Mouse (Mus musculus) stomach, embryonic 16.5 days (tissue): ENCODE results near the gene Olfm2. TPM values are rescaled to one million over a fixed set of nuclear protein-coding genes. Genes with fewer than 3 reads are reported as not detected.

Experiments
- ATAC-seq: fragments of 200-750 bp; cut with Nextera tagmentation; 2 replicates; pipeline ENCODE4 v1.8.0; 2017; ENCODE audit warnings: moderate number of reproducible peaks, moderate TSS enrichment; ENCODE audit not compliant: insufficient read depth, low FRiP score
- H3K27ac ChIP-seq: fragments of 300-500 bp; sonication (generic); 2 replicates; pipeline ENCODE4 v1.5.1; 2014; ENCODE audit warnings: low read length
- H3K27me3 ChIP-seq: fragments of 300-500 bp; sonication (generic); 2 replicates; pipeline ENCODE4 v1.6.1; 2014; ENCODE audit warnings: low read length, control low read depth, mixed read lengths; ENCODE audit not compliant: control insufficient read depth, insufficient read depth
- H3K36me3 ChIP-seq: fragments of 300-500 bp; sonication (generic); 2 replicates; pipeline ENCODE4 v1.6.1; 2014; ENCODE audit warnings: low read length; ENCODE audit not compliant: control insufficient read depth, insufficient read depth
- H3K4me1 ChIP-seq: fragments of 300-500 bp; sonication (generic); 2 replicates; pipeline ENCODE4 v1.6.1; 2014; ENCODE audit warnings: low read length, control low read depth, mixed read lengths; ENCODE audit not compliant: control insufficient read depth, insufficient read depth
- H3K4me2 ChIP-seq: fragments of 300-500 bp; sonication (generic); 2 replicates; pipeline ENCODE4 v1.6.1; 2014; ENCODE audit warnings: low read depth, low read length, mixed read lengths
- H3K4me3 ChIP-seq: fragments of 300-500 bp; sonication (generic); replicated peaks from 2 replicates; pipeline ENCODE4 v1.5.1; 2014; ENCODE audit warnings: mild to moderate bottlenecking, low read length
- H3K9ac ChIP-seq: fragments of 300-500 bp; sonication (generic); 2 replicates; pipeline ENCODE4 v1.6.1; 2014; ENCODE audit warnings: low read length
- H3K9me3 ChIP-seq: fragments of 300-500 bp; sonication (generic); replicated peaks from 2 replicates; pipeline ENCODE4 v1.6.1; 2016; ENCODE audit warnings: low read length, control low read depth; ENCODE audit not compliant: control insufficient read depth
- WGBS: fragments of 180-500 bp; shearing (Covaris S2); extraction: QIAGEN DNeasy Blood & Tissue Kit; methylation state at CpG from one replicate; pipeline ENCODE4 v1.1.7; 2014; 5-methylcytosine and 5-hydroxymethylcytosine counted together
- polyA plus RNA-seq: library from polyadenylated mRNA; unstranded; fragments of >200 nt; fragmentation: Nextera tagmentation; extraction: Ambion mirVana; gene quantifications from 2 replicates; pipeline ENCODE4 v1.2.1, GENCODE M21; 2015

Gene Olfm2
- polyA plus RNA-seq, 1 experiment from 2014 or later = 7.4 TPM

DNA sequence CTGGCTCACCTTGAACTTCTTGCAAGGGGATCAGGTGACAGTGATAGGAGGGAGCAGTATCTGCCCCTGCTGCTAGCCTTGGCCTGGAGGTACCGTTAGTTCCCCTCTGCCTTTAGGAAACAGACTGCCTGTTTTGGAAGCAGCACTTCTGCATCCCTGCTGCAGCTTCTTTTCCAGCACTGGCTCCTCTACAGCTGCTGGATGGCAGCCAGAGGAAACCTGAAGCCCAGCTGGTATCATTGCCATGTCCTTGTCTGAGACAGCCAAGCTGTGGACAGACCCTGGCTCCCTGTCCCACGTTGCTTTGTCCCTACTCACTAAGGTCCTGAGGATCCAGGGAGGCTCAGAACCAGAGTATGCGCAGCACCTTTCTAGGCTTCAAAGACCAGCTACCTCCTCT is 88.6 kb downstream of the Olfm2 start:
- WGBS = 83% methylated on average over 3 of the region's 3 CpGs
- H3K36me3 ChIP-seq = peaks cover 20% of the 10 kb centered on the region

DNA sequence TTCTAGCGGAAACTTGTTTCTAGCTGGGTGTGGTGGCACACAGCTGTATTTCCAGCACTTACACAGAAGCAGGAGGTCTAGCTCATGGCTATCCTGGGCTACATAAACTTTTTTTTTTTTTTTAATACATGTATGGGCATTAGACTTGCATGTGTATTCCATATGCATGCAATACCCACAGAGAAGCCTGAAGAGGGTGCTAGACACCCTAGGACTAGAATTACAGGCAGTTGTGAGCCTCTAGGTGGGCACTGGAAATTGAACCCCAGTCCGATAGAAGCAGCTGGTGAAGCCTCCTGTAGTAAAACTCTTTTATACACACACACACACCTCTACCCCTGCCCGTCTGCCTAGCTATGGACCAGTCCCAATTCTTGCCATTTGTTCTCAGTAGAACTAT is 92.3 kb downstream of the Olfm2 start:
- WGBS = 93% methylated on average over 3 of the region's 3 CpGs
- no peaks in the 10 kb centered on the region for H3K27me3 ChIP-seq
- no peak overlapping the region for H3K4me3 ChIP-seq
- H3K4me2 ChIP-seq = no peak overlapping the region
- H3K4me1 ChIP-seq = peaks cover 7% of the 10 kb centered on the region
- H3K36me3 ChIP-seq = 0 out of 2 replicates have a peak, but pooled peaks cover 9% of the 10 kb centered on the region
- H3K9ac ChIP-seq = no peak overlapping the region
- no peak for ATAC-seq
- H3K9me3 ChIP-seq = no peaks in the 10 kb centered on the region
- H3K27ac ChIP-seq = no peak overlapping the region

More for the DNA sequence above, 88.6 kb downstream of the Olfm2 start:
- no peaks in the 10 kb centered on the region for H3K9me3 ChIP-seq
- H3K4me3 ChIP-seq = no peak overlapping the region
- no peaks in the 10 kb centered on the region for H3K27me3 ChIP-seq
- H3K27ac ChIP-seq = no peak overlapping the region
- H3K4me2 ChIP-seq = no peak overlapping the region
- no peak for ATAC-seq
- peaks cover 7% of the 10 kb centered on the region for H3K4me1 ChIP-seq
- no peak overlapping the region for H3K9ac ChIP-seq

DNA sequence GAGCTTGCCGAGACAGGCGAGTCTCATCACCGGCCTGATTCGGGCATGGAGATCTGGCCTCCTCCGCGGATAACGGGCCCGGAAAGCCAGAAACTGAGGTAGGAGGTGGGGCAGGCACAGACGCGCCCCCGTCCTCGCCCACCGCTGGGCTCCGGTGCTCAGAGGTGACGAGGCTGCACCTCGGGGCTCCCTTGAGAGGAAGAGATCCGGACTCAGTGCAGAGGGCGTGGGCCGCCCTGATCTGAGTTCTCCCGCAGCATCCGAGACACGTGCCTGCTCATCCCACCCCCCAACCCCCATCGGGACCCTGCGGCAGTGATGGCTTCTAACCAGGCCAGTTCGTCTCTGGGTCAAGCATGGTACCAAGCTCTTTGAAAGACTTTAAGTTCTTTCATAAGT is 93.9 kb downstream of the Olfm2 start:
- H3K9me3 ChIP-seq = no peaks in the 10 kb centered on the region
- WGBS = 0% methylated on average over 25 of the region's 25 CpGs

DNA sequence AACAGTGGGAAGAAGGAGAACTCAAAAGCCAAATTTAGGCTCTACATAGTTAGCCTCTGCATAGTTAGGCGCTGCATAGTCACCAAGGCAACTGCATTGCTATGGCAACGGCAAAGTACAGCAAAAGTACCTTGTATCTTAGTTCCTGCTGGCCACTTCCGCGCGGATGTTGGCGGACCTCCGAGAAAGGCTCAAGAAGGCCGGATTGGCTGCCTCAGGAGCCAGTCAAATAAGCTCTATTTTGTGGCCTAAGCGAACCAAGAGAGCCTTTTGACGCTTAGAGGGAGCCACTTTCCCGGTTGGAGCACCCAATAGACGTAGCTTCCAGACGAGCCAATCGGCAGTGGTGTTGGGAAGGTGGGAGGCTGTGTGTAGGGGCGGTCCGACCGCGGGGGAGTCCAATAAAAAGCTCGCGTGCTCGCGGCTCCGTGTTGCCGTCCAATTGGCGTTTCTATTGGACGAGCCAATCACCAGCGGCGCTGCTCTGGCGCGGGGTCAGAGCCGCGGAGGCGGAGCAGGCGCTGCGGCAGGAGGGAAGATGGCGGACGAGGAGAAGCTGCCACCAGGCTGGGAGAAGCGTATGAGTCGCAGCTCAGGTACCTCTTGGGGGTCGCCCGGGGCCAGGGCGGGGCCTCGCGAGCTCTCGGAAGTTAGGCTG is 94.4 kb downstream of the Olfm2 start, which contains the start of gene Pin1:
Gene Pin1 (plus strand): TSS at position 494 of the 658 bp plus-strand sequence.
- under 1% methylated on average over 45 of the region's 45 CpGs for WGBS
- H3K4me2 ChIP-seq = peak within 1 kb of the TSS; percentile 72
- no peaks in the 10 kb centered on the region for H3K9me3 ChIP-seq
- peak within 1 kb of the TSS; percentile 88 for H3K9ac ChIP-seq
- H3K4me1 ChIP-seq = peaks cover 7% of the 10 kb centered on the region
- H3K4me3 ChIP-seq = peak within 1 kb of the TSS; percentile 84
- no peaks in the 10 kb centered on the region for H3K36me3 ChIP-seq
- H3K27me3 ChIP-seq = no peaks in the 10 kb centered on the region
- H3K27ac ChIP-seq = peak within 1 kb of the TSS; percentile 7
- peak; percentile 100 for ATAC-seq

More for the DNA sequence above, 93.9 kb downstream of the Olfm2 start:
- Histone ChIP-seq H3K4me1 (peaks cover 7% of the 10 kb centered on the region), H3K4me3 (peak overlapping the region; percentile 84), H3K27me3 (no peaks in the 10 kb centered on the region), H3K27ac (no peak overlapping the region), H3K9ac (peak overlapping the region; percentile 88), H3K4me2 (peak overlapping the region; percentile 72), H3K36me3 (0 out of 2 replicates have a peak, but pooled peaks cover under 1% of the 10 kb centered on the region)
- no peak; the same call in 1 of the 2 replicates for ATAC-seq

DNA sequence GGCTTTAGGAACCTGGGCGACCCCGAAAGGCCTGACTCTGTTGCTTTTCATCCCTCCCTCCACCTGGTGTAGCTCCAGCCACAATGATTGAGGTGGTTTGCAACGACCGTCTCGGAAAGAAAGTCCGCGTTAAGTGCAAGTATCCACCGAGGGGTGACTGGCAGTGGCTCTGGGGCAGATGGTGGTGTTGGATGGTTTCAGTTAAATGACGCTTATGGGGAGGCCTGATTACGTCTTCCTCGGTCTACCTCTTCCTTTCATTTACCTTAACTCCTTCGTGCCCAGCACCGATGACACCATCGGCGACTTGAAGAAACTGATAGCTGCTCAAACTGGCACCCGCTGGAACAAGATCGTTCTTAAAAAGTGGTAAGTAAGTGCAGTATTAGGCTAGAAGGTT is 101.0 kb downstream of the Olfm2 start:
- WGBS = 3% methylated on average over 17 of the region's 17 CpGs
- H3K27ac ChIP-seq = peak overlapping the region; percentile 98

DNA sequence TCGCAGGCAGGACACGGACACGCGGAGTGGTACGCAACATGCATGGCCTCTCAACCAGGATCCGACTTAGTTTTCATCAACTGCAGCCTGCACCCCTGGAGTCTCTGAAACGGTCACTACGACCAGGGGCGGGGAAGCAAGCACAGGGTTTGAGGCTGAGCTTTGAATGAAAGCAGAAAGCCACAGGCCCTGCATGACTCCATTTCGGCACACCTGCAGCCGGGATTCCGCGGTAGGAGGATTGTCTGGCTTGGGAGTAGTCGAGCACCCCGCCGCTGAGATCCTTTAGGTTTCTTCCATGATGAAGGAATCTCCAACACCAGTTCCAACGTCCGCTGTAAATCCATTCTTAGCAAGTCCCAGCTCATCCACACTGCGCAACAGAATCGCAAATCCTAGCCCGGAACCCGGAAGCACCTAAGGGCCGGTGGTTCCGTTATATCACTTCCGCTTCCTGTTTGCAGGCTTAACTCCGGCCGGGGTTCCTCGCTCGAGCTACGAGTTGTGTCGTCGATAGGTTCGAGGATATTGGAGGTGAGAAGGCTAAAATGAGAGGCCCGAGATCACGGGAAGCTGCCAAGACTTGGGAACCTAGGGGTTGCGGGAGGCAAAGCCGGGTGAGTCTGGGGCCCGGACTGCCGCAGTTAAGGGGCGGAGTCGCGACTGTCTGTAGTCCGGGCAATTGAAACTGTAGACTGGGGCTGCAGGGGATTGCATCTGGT is 101.6 kb downstream of the Olfm2 start, which contains the start of gene Fbxl12:
Gene Fbxl12 (minus strand): TSS at position 408 of the 722 bp plus-strand sequence.
- under 1% methylated on average over 43 of the region's 43 CpGs for WGBS
- Histone ChIP-seq H3K9me3 (no peaks in the 10 kb centered on the region), H3K4me3 (peak within 1 kb of the TSS; percentile 93), H3K27me3 (no peaks in the 10 kb centered on the region), H3K27ac (peak within 1 kb of the TSS; percentile 98), H3K4me1 (peaks cover 16% of the 10 kb centered on the region), H3K36me3 (no peaks in the 10 kb centered on the region; the same call in 1 of the 2 replicates), H3K4me2 (peak within 1 kb of the TSS; percentile 88), H3K9ac (peak within 1 kb of the TSS; percentile 90)
- ATAC-seq = no peak

More for the DNA sequence above, 101.0 kb downstream of the Olfm2 start:
- peak overlapping the region; percentile 93 for H3K4me3 ChIP-seq
- H3K4me1 ChIP-seq = peaks cover 16% of the 10 kb centered on the region
- peak overlapping the region; percentile 90 for H3K9ac ChIP-seq
- H3K9me3 ChIP-seq = no peaks in the 10 kb centered on the region
- peak overlapping the region; percentile 88 for H3K4me2 ChIP-seq
- ATAC-seq = no peak
- H3K27me3 ChIP-seq = no peaks in the 10 kb centered on the region
- H3K36me3 ChIP-seq = no peaks in the 10 kb centered on the region; the same call in 1 of the 2 replicates

DNA sequence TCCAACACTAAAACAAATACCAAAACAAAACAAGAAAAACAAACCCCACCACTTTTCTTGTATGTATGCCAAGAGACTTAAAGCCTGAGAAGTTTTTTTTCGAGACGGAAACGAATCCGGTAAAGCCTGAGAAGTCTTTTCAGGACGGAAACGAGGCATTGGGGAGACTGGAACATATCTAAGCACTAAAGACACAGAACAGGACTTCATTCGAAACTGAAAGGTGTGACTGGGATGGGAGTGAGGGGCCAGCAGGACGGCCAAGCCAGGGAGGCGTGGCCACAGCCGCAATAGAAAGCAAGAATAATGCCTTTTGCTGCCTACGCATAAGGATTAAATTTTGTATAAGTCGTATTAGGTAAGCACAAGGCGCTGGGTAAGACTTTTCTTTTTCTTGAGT is 102.4 kb downstream of the Olfm2 start:
- no peak for ATAC-seq
- Histone ChIP-seq H3K27me3 (no peaks in the 10 kb centered on the region), H3K27ac (peak overlapping the region; percentile 98), H3K9ac (peak overlapping the region; percentile 90), H3K4me3 (peak overlapping the region; percentile 93), H3K36me3 (no peaks in the 10 kb centered on the region; the same call in 1 of the 2 replicates), H3K9me3 (no peaks in the 10 kb centered on the region), H3K4me1 (peaks cover 16% of the 10 kb centered on the region), H3K4me2 (peak overlapping the region; percentile 88)
- 4% methylated on average over 13 of the region's 13 CpGs for WGBS

DNA sequence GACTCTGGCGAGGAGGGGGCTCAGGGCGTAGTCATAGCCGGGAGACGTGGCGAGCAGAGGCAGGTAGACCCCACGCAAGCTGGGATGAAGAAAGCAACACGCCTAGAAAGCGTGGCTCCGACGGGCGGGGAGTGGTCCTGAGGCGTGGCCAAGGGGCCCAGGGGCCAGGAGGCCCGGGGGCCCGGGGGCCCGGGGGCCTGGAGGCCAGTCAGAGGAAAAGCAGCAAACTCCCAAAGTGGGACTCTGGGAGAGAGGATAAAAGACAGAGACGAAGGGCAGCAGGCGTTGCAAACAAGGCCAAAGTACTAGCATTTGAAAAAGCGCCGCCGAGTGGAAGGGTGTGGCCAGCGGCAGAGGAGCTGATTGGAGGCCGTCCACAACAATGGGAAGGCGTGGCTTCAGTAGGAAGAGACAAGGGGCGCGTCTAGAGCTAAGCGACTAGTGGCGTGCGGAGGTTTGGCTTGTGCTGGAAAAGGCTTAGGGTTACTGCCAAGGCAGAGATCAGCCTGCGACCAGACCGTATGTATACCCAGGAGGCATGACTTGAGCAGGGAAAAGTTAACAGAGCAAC is 103.2 kb downstream of the Olfm2 start:
- 1% methylated on average over 30 of the region's 30 CpGs for WGBS
- H3K36me3 ChIP-seq = peaks cover 3% of the 10 kb centered on the region; the same call in 1 of the 2 replicates
- H3K27ac ChIP-seq = peak overlapping the region; percentile 98

More for the DNA sequence above, 103.2 kb downstream of the Olfm2 start:
- peak overlapping the region; percentile 93 for H3K4me3 ChIP-seq
- H3K27me3 ChIP-seq = no peaks in the 10 kb centered on the region
- ATAC-seq = peak; percentile 80
- peak overlapping the region; percentile 90 for H3K9ac ChIP-seq
- no peaks in the 10 kb centered on the region for H3K9me3 ChIP-seq
- peaks cover 16% of the 10 kb centered on the region for H3K4me1 ChIP-seq
- H3K4me2 ChIP-seq = peak overlapping the region; percentile 88
